Mouse (Mus musculus): ENCODE measurements around the gene Ocel1.

The Ocel1 gene

DNA sequence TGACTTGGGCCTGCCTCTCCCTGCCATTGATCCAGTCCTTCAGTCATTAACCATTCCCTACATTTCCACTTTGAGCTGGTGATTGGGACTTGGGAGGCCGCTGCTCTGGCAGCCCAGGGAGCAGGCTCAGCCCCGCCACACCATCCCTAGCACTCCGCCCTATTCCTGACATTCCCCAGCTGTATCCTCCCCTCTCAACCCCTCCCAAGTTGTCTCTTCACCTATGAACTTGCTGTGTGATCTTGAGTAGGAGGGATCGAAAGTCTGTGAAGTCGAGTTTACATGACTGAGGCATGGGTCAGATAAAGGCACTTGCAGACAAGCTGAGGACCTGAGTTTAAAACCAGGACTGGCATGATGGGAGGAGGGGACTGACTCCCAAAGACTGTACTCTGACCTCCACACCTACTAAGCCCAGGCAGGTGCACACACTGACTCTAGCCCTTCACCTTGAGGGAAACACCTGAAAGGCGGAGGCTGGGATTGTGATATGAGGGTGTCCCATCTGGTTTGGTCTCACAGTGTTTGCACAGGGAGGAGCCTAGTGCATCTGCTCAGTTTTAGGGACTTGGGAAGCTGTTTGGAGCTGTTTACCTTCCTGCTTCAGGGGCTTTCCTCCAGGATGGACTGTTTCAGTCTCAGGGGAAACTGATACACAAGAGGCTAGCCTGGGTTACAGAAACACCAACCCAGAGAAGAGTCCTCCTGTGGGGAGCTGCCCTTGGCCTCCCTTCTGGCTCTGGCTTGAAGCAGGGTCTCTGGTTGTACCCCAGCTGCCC is 32.2 kb downstream of the Ocel1 start:
- no peak for DNase-seq (ENCODE audit: low spot score in 2 of 2)

- DNase-seq (ENCODE audit: low spot score in 2 of 2) = no peak
Measured at GRCm38 (mm10) chr8:71404011-71404410, 32.9 kb downstream of the Ocel1 start.

- DNase-seq (ENCODE audit: low spot score in 2 of 2) = no peak
Measured at GRCm38 (mm10) chr8:71404951-71405351, 33.9 kb downstream of the Ocel1 start.

DNA sequence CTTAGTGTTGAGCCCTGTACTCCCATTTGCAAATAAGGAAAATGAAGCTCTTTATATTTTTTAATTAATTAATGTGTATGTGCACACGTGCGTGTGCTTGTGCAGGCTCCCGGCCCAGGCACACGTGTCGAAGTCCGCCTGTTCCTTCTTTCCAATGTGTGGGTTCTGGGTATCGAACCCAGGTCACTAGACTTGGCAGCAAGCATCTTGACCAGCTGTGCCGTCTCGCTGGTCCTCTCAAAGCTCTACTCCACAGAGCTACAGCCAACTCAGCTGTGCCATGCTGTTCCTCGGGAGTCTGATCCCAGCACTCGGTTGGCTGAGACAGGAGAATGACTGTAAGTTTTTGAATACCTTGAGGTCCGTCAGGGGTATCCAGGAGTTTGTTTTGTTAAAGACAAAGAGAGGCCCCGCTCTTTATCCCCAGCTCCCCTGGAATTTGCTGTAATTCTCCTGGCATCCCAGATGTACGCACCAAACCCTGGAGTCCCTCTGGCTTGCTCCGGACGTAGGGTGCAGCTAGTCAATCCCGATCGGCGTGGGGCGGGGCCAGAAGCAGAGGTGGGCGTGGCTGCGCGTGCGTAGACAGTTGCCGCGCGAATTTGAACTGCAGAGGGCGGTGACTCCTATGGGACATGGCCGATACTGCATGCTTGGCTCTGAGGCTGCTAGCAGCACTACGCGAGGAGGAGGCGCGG is 34.5 kb downstream of the Ocel1 start, which contains the start of gene Ankle1:
Ankle1 (plus strand) TSS at position 610 of the 698 bp plus-strand sequence.
- DNase-seq (ENCODE audit: low spot score in 2 of 2) = peak; percentile 87 to 93

DNA sequence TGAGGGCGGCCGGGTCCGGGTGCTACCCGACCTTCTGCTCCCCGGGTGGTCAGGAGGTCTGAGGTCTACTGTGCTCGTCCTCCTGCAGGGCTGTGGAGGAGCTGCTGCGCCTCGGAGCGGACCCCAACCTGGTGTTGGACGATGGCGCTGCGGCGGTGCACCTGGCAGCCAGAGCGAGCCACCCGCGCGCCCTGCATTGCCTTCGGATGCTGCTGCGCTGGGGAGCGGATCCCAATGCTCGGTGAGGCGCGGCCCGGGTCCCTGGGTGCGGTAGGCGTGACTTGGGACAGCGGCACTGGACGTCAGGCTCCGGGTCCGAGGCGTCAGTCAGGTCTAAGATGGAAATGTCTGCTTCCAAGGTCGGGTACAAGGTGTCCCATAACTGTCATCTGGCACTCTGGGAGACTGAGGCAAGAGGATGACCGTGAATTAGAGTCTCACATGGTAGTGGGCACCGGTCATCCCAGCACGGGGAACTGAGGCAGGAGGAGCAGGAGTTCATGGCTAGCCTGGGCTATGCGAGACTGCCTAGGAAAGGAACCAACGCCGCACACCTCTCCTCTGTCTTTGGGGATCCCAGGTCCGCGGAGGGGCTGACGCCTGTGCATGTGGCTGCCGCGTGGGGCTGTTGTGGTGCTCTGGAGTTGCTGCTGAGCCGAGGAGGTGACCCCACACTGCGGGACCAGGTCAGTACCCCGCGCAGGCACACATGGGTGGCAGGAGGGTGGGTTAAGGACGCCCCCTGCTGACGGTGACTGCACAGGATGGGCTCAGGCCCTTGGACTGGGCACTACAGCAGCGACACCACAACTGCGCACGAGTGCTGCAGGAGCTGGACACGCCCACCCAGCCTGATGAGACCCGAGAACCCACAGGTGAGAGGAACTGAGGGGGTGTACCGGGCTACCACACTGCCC is 35.3 kb downstream of the Ocel1 start:
- no peak for DNase-seq (ENCODE audit: low spot score in 2 of 2)

- DNase-seq (ENCODE audit: low spot score in 2 of 2) = no peak
Measured at GRCm38 (mm10) chr8:71407441-71407840, 36.3 kb downstream of the Ocel1 start.

DNA sequence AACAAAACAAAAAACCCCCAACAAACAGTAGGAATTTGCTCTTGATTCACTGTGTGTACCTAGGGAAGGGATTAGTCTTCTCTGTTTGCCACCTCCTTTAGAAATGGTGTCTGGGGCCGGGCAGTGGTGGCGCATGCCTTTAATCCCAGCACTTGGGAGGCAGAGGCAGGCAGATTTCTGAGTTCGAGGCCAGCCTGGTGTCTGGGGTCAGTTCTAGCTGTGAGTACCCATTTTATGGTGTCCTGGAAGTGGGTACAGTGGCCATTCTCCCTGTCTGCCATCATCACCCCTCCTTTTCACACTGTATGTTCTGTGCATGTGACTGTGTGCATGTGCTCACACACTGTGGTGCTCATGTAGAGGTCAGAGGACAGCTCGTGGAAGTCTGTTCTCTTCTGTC is 37.1 kb downstream of the Ocel1 start:
- no peak for DNase-seq (ENCODE audit: low spot score in 2 of 2)

DNA sequence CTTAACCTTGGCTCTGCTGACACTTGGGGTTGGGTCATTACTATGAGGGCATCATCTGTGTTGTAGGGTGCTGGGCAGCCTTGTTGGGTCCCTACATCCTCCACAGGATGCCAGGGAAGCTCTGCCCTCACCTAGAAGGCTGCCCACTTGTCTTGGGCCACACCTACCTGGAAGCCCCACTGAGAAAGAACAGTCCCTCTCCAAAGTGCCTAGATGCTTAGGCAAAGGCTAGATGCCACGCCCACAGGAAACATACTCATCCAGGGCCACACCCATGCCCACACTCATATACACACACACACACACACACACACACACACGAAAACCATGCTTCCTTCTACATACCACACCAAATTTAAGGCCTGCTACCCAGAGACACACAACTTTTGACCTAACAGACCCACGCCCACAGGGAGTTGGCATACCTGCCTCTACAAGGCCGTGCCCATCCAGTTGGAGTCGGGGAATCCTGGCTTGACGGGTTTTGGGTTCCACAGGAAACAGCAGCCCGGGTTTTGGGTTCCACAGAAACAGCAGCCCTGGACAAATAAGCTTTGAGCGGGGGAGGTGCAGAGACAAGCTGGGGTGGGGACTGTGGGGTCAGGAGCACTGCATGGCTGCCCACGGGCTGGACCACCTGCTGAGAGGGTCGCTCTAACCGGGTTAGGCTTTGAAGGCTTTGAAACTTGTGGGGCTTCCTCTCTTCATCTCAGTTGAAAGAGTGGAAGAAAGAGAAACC is 40.6 kb downstream of the Ocel1 start:
- no peak for DNase-seq (ENCODE audit: low spot score in 2 of 2)

DNA sequence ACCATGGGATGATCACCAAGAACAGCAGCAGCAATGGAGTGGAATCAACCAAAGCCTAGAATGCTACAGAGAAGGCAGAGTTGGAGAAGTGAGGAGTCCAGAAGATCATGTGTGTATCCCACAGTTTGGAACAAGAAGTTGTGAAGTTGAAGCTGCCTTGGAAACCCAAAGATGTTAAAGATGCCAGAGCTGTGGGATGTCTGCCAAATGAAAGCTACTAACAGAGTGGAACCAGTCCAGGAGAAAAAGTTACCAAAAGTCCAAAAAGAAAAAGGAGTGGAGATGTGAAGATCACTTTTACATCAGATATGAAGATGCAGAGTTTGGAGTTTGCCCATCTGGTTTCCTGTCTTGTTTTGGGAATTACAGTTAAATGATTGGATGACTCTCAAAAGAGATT is 51.0 kb downstream of the Ocel1 start:
- DNase-seq (ENCODE audit: low spot score in 2 of 2) = no peak

Data from frontal cortex, postnatal 14 days (tissue).